Mouse (Mus musculus) lung, adult 2 months (tissue): ENCODE results near the gene Tpt1.

Experiments
- CTCF ChIP-seq: fragments of 200-500 bp; IDR thresholded peaks from 2 replicates; pipeline ENCODE4 v1.5.1; 2011; ENCODE audit warnings: mild to moderate bottlenecking, low read length, control low read depth; ENCODE audit not compliant: insufficient read depth
- POLR2A ChIP-seq: fragments of 200-500 bp; IDR thresholded peaks from 2 replicates; pipeline ENCODE4 v1.6.1; 2011; ENCODE audit warnings: low read depth, mild to moderate bottlenecking, control low read depth, low read length, borderline replicate concordance; ENCODE audit errors: extremely low read depth

DNA sequence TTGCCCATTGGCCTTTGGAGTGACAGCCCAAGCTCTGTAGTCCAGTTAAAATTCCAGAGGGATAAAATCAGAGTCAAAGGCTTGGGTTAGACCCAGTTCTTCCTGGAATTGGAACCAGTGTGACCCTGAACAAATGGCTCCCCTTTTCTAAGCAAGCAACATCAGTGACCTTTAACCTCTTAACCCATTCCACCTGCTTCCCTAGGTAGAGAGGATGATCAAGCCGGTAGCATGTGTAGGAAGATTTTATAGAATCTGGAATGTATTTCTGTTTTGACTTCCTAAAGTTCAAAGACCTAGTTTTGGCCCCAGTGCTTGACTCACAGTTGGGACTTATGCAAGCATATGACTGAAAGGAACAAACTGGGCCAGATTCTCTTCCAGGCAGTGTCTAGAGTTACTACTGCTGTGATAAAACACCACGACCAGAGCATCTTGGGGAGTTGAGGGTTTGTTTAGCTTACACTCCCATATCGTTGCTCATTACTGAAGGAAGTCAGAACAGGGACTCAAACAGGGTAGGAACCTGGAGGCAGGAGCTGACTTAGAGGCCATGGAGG lies 18.0 kb upstream of the Tpt1 start:
- TF ChIP-seq CTCF: no peak
- TF ChIP-seq POLR2A: no peak
